Mouse (Mus musculus) lung, postnatal 0 days (tissue): Measurements from ENCODE around the gene Kbtbd4. TPM values are rescaled to one million over a fixed set of nuclear protein-coding genes. Genes with fewer than 3 reads are reported as not detected.

Experiments used
- ATAC-seq: fragments of 200-750 bp; cut with Nextera tagmentation; 2 replicates; pipeline ENCODE4 v1.8.0; 2017; ENCODE audit warnings: moderate library complexity
- DNase-seq: peaks from one replicate; pipeline ENCODE4 v3.0.0-alpha.2; 2016; ENCODE audit warnings: low spot score
- H3K27ac ChIP-seq: fragments of 300-500 bp; sonication (generic); 2 replicates; pipeline ENCODE4 v1.5.1; 2014; ENCODE audit warnings: antibody characterized with exemption, mild to moderate bottlenecking, low read length, mixed read lengths
- H3K27me3 ChIP-seq: fragments of 300-500 bp; sonication (generic); replicated peaks from 2 replicates; pipeline ENCODE4 v1.6.1; 2014; ENCODE audit warnings: low read length, mixed read lengths; ENCODE audit not compliant: insufficient read depth
- H3K36me3 ChIP-seq: fragments of 300-500 bp; sonication (generic); 2 replicates; pipeline ENCODE4 v1.6.1; 2014; ENCODE audit warnings: low read length, mixed read lengths; ENCODE audit not compliant: insufficient read depth
- H3K4me1 ChIP-seq: fragments of 300-500 bp; sonication (generic); 2 replicates; pipeline ENCODE4 v1.6.1; 2014; ENCODE audit warnings: antibody characterized with exemption, low read depth, low read length, mixed read lengths; ENCODE audit not compliant: insufficient read depth
- H3K4me2 ChIP-seq: fragments of 300-500 bp; sonication (generic); replicated peaks from 2 replicates; pipeline ENCODE4 v1.6.1; 2014; ENCODE audit warnings: low read depth, mild to moderate bottlenecking, low read length, moderate library complexity, mixed read lengths
- H3K4me3 ChIP-seq: fragments of 300-500 bp; sonication (generic); 2 replicates; pipeline ENCODE4 v1.5.1; 2014; ENCODE audit warnings: low read depth, low read length
- H3K9ac ChIP-seq: fragments of 300-500 bp; sonication (generic); replicated peaks from 2 replicates; pipeline ENCODE4 v1.6.1; 2014; ENCODE audit warnings: low read depth, mild to moderate bottlenecking
- H3K9me3 ChIP-seq: fragments of 300-500 bp; sonication (generic); 2 replicates; pipeline ENCODE4 v1.6.1; 2016; ENCODE audit warnings: low read length, mixed read lengths
- CTCF ChIP-seq: IDR thresholded peaks from 2 replicates; pipeline ENCODE4 v1.5.1; 2016; ENCODE audit warnings: antibody characterized with exemption, mild to moderate bottlenecking
- EP300 ChIP-seq: IDR thresholded peaks from 2 replicates; pipeline ENCODE4 v1.6.1; 2016; ENCODE audit warnings: antibody characterized with exemption, mild to moderate bottlenecking, control low read depth
- WGBS: fragments of 180-500 bp; shearing (Covaris S2); extraction: QIAGEN DNeasy Blood & Tissue Kit; methylation state at CpG from one replicate; pipeline ENCODE4 v1.1.7; 2014; 5-methylcytosine and 5-hydroxymethylcytosine counted together
- polyA plus RNA-seq: library from polyadenylated mRNA; unstranded; fragments of >200 nt; fragmentation: Nextera tagmentation; extraction: Ambion mirVana; gene quantifications from 2 replicates; pipeline ENCODE4 v1.2.1, GENCODE M21; 2015

The Kbtbd4 gene
- 18.1 and 21.3 TPM in 2 replicates for polyA plus RNA-seq

GRCm38 (mm10) chr2:90904076-90904855 is at the start of gene Kbtbd4, which contains the start of gene Ndufs3:
Gene Kbtbd4, plus strand, starts transcription at chr2:90904740.
Gene Ndufs3, minus strand, starts transcription at chr2:90904827.
- DNase-seq = peak; percentile 94
- H3K9ac ChIP-seq = peak within 1 kb of the TSS; percentile 99
- H3K4me3 ChIP-seq = peak within 1 kb of the TSS; percentile 93
- peak within 1 kb of the TSS; percentile 91 for H3K27ac ChIP-seq
- ATAC-seq = peak; percentile 96
- TF ChIP-seq CTCF = no peak
- no peak for TF ChIP-seq EP300
- peaks cover 5% of the 10 kb centered on the region for H3K36me3 ChIP-seq
- H3K4me2 ChIP-seq = peak within 1 kb of the TSS; percentile 74
- 2% methylated on average over 43 of the region's 43 CpGs for WGBS
- no peaks in the 10 kb centered on the region for H3K9me3 ChIP-seq
- H3K4me1 ChIP-seq = peaks cover 11% of the 10 kb centered on the region; the same call in 1 of the 2 replicates
- no peaks in the 10 kb centered on the region for H3K27me3 ChIP-seq

GRCm38 (mm10) chr2:90861486-90861885 is 43.1 kb upstream of the Kbtbd4 start:
- DNase-seq (no peak), ATAC-seq (no peak)
- Histone ChIP-seq H3K9me3 (no peaks in the 10 kb centered on the region), H3K4me1 (no peaks in the 10 kb centered on the region), H3K36me3 (peaks cover 50% of the 10 kb centered on the region), H3K4me2 (no peak overlapping the region), H3K4me3 (no peak overlapping the region), H3K9ac (no peak overlapping the region), H3K27ac (no peak overlapping the region), H3K27me3 (no peaks in the 10 kb centered on the region)
- no peak for TF ChIP-seq CTCF
- TF ChIP-seq EP300 = no peak
- 95% methylated on average over 2 of the region's 2 CpGs for WGBS

GRCm38 (mm10) chr2:90864184-90864583 is 40.4 kb upstream of the Kbtbd4 start:
- no peaks in the 10 kb centered on the region for H3K4me1 ChIP-seq
- H3K4me3 ChIP-seq = no peak overlapping the region
- no peak for DNase-seq
- H3K4me2 ChIP-seq = no peak overlapping the region
- no peak for ATAC-seq
- H3K27ac ChIP-seq = no peak overlapping the region
- H3K9ac ChIP-seq = no peak overlapping the region
- no peaks in the 10 kb centered on the region for H3K27me3 ChIP-seq
- peaks cover 47% of the 10 kb centered on the region; the same call in 1 of the 2 replicates for H3K36me3 ChIP-seq
- H3K9me3 ChIP-seq = no peaks in the 10 kb centered on the region
- TF ChIP-seq CTCF = no peak
- TF ChIP-seq EP300 = no peak

- Histone ChIP-seq H3K4me3 (no peak overlapping the region), H3K4me1 (no peaks in the 10 kb centered on the region), H3K27me3 (no peaks in the 10 kb centered on the region), H3K9me3 (no peaks in the 10 kb centered on the region), H3K36me3 (peaks cover 26% of the 10 kb centered on the region; the same call in 1 of the 2 replicates), H3K9ac (no peak overlapping the region), H3K27ac (no peak overlapping the region), H3K4me2 (no peak overlapping the region)
- DNase-seq = peak; percentile 88
- ATAC-seq = peak; percentile 71
- WGBS = 15% methylated on average over 3 of the region's 3 CpGs
- peak; percentile 94 for TF ChIP-seq CTCF
- TF ChIP-seq EP300 = no peak
These were observed 38.0 kb upstream of the Kbtbd4 start for GRCm38 (mm10) chr2:90866524-90866923.

GRCm38 (mm10) chr2:90870136-90870601 is 34.4 kb upstream of the Kbtbd4 start:
- peak; percentile 69 for ATAC-seq
- H3K9ac ChIP-seq = no peak overlapping the region
- peaks cover 7% of the 10 kb centered on the region; the same call in 1 of the 2 replicates for H3K36me3 ChIP-seq
- no peak overlapping the region for H3K4me3 ChIP-seq
- no peaks in the 10 kb centered on the region for H3K9me3 ChIP-seq
- no peaks in the 10 kb centered on the region for H3K4me1 ChIP-seq
- 16% methylated on average over 4 of the region's 4 CpGs for WGBS
- DNase-seq = peak; percentile 88
- H3K27ac ChIP-seq = peak overlapping the region; percentile 66
- no peak overlapping the region for H3K4me2 ChIP-seq
- peak; percentile 28; the same call in 1 of the 2 replicates for TF ChIP-seq EP300
- no peak for TF ChIP-seq CTCF
- no peaks in the 10 kb centered on the region for H3K27me3 ChIP-seq

GRCm38 (mm10) chr2:90871180-90871961 is 33.2 kb upstream of the Kbtbd4 start:
- DNase-seq = peak; percentile 78
- ATAC-seq = peak; percentile 67
- H3K4me1 ChIP-seq = no peaks in the 10 kb centered on the region
- no peak overlapping the region for H3K9ac ChIP-seq
- no peak overlapping the region for H3K4me3 ChIP-seq
- H3K27me3 ChIP-seq = no peaks in the 10 kb centered on the region
- no peaks in the 10 kb centered on the region for H3K9me3 ChIP-seq
- no peak; the same call in 1 of the 2 replicates for TF ChIP-seq CTCF
- TF ChIP-seq EP300 = no peak
- 46% methylated on average over 8 of the region's 8 CpGs for WGBS
- H3K4me2 ChIP-seq = no peak overlapping the region
- no peaks in the 10 kb centered on the region for H3K36me3 ChIP-seq
- H3K27ac ChIP-seq = peak overlapping the region; percentile 59; the same call in 1 of the 2 replicates
